Comparison of ENCODE assay signal across 35 mouse cellular contexts in the genomic region with DNA sequence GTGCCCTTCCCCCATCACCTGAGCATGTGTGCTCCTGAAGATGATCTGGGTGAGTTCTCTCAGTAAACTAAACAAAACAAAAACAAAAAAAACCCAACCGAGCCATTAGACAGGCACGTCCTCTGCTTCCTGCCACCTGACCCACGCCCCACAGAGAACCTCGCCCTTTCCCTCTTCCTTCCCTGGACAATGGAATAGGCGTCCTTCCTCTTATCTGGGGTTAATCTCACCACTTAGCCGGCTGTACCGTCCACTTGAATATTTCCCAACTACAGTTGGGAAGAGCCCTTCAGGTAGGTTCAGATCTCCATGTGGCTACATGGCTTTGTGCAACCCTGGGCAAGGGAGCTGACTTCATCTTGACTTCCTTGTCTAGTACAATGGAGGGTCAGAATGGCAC. TPM values are rescaled to one million over a fixed set of nuclear protein-coding genes. Genes with fewer than 3 reads are reported as not detected.
DNase-seq lines count a peak whose midpoint lies in the region; ATAC-seq and TF ChIP-seq lines count a peak whose summit lies in the region.
"Had no signal": no experiment of that assay in that cellular context is flagged by ENCODE, and none has a peak within 500 bp of the region (broad histone marks: within the 10 kb centered on the region; RNA-seq: fewer than 3 reads in every experiment).

No protein-coding gene starts in this region.

- DNase-seq in heart, adult 18-20 months, result peak; percentile 17 to 54
- no peak for DNase-seq in heart, postnatal 36 days
- peak; percentile 53 for DNase-seq in ES-CJ7 (ENCODE audit: low read depth, low spot score)
- DNase-seq in lung, adult 18-20 months, result peak; percentile 48 to 69
- DNase-seq in lung, postnatal 25 days (ENCODE audit: low spot score), result peak; percentile 66
- DNase-seq in hindbrain, postnatal 0 days (ENCODE audit: low spot score), result no peak
- DNase-seq in T-cell, adult 2 months (ENCODE audit: low spot score), result no peak
- DNase-seq in layer of hippocampus, adult 8-10 months (ENCODE audit: low spot score in 2 of 2), result no peak
- DNase-seq: adrenal gland, postnatal 14 days; cerebellum, adult 9-11 months; gastrocnemius, postnatal 25 days; kidney, adult 18-20 months; layer of hippocampus, adult 9-11 months; left cerebral cortex, postnatal 4 days; right cerebral cortex, adult 18-20 months; right cerebral cortex, postnatal 4 days; thymus, postnatal 25 days had no signal

- H3K27ac ChIP-seq in hindbrain, postnatal 0 days, result no peak overlapping the region
- H3K27ac ChIP-seq: embryonic facial prominence, embryonic 10.5 days; forebrain, embryonic 15.5 days; hindbrain, embryonic 12.5 days; limb, embryonic 15.5 days; liver, embryonic 14.5 days; macrophage; midbrain, embryonic 10.5 days; neural tube, embryonic 13.5 days had no signal

- ATAC-seq in hindbrain, postnatal 0 days, result no peak
- ATAC-seq: CD4-positive, CD25-positive, alpha-beta regulatory T cell, adult 4 months; forebrain, embryonic 15.5 days; midbrain, embryonic 16.5 days; Patski had no signal

- no peaks in the 10 kb centered on the region for H3K9me3 ChIP-seq in hindbrain, postnatal 0 days (ENCODE audit: low read length)
- H3K9me3 ChIP-seq: embryonic facial prominence, embryonic 10.5 days; forebrain, embryonic 15.5 days; G1E; hindbrain, embryonic 12.5 days; limb, embryonic 15.5 days; midbrain, embryonic 10.5 days; neural tube, embryonic 13.5 days had no signal

- no peak overlapping the region for H3K9ac ChIP-seq in hindbrain, postnatal 0 days (replicated peaks; ENCODE audit: low read length)
- H3K9ac ChIP-seq: forebrain, embryonic 15.5 days; hindbrain, embryonic 12.5 days; limb, embryonic 15.5 days; liver, embryonic 14.5 days; neural tube, embryonic 13.5 days had no signal

- H3K27me3 ChIP-seq in hindbrain, postnatal 0 days (ENCODE audit: insufficient read depth, low read length), result no peaks in the 10 kb centered on the region
- H3K27me3 ChIP-seq: forebrain, embryonic 15.5 days; hindbrain, embryonic 12.5 days; limb, embryonic 15.5 days; neural tube, embryonic 13.5 days; Patski had no signal

- no peak overlapping the region for H3K4me2 ChIP-seq in hindbrain, postnatal 0 days (ENCODE audit: low read depth, low read length)
- H3K4me2 ChIP-seq: forebrain, embryonic 15.5 days; hindbrain, embryonic 12.5 days; limb, embryonic 15.5 days; neural tube, embryonic 13.5 days had no signal

- H3K4me3 ChIP-seq in hindbrain, postnatal 0 days (ENCODE audit: low read length), result no peak overlapping the region
- H3K4me3 ChIP-seq: embryonic facial prominence, embryonic 10.5 days; forebrain, embryonic 15.5 days; hindbrain, embryonic 12.5 days; limb, embryonic 15.5 days; midbrain, embryonic 10.5 days; myocyte; neural tube, embryonic 13.5 days had no signal

- no peak for TF ChIP-seq CTCF in hindbrain, postnatal 0 days (IDR thresholded peaks at IDR 0.05; ENCODE audit: low read depth)

- 74% methylated on average over 7 of the region's 7 CpGs for WGBS in hindbrain, postnatal 0 days

- H3K36me3 ChIP-seq in hindbrain, postnatal 0 days (ENCODE audit: insufficient read depth, low read length), result no peaks in the 10 kb centered on the region
- H3K36me3 ChIP-seq: embryonic facial prominence, embryonic 10.5 days; forebrain, embryonic 15.5 days; G1E; hindbrain, embryonic 12.5 days; limb, embryonic 15.5 days; midbrain, embryonic 10.5 days; neural tube, embryonic 13.5 days had no signal

- intact Hi-C loops in heart, postnatal 36 days (cut with DNase I), result no loop called here

- no peaks in the 10 kb centered on the region for H3K4me1 ChIP-seq in hindbrain, postnatal 0 days (ENCODE audit: insufficient read depth, low read length)
- H3K4me1 ChIP-seq: embryonic facial prominence, embryonic 10.5 days; forebrain, embryonic 15.5 days; hindbrain, embryonic 12.5 days; limb, embryonic 15.5 days; neural tube, embryonic 13.5 days had no signal

RNA-seq across cellular contexts. Expression of a gene that starts 5.1 kb away (rescaled TPM):
- under 1 TPM; 0.23 to 0.47 TPM for total RNA-seq in heart, adult 18-20 months (2021)
- total RNA-seq in heart, postnatal 36 days (2021), result under 1 TPM; 0.22 to 0.31 TPM
- total RNA-seq in hindbrain, postnatal 0 days (2014; rRNA removed), result not detected in 2 replicates
- polyA plus RNA-seq in hindbrain, postnatal 0 days (2015; fragmentation: Nextera tagmentation; extraction: Ambion mirVana), result not detected in 2 replicates
- not detected for total RNA-seq in layer of hippocampus, adult 8-10 months (2022)
- total RNA-seq: adrenal gland, postnatal 14 days; common myeloid progenitor, adult 5-6 weeks; G1E; gastrocnemius, postnatal 25 days; left cerebral cortex, adult 18-20 months had no signal
- polyA plus RNA-seq: CD4-positive, CD25-positive, alpha-beta regulatory T cell, adult 4 months; embryonic facial prominence, embryonic 10.5 days; forebrain, embryonic 15.5 days; G1E; heart, embryonic 14.5 days; hindbrain, embryonic 12.5 days; kidney, embryonic 16.5 days; limb, embryonic 15.5 days; macrophage; midbrain, embryonic 10.5 days; midbrain, embryonic 16.5 days; myocyte; neural tube, embryonic 13.5 days; Patski had no signal

RNA-seq across cellular contexts. Expression of a gene that starts 13.3 kb away (rescaled TPM):
- 1 to 10 TPM; 2.7 to 3.1 TPM for total RNA-seq in heart, adult 18-20 months (2021)
- total RNA-seq in heart, postnatal 36 days (2021), result 1 to 10 TPM; 3.4 to 3.5 TPM
- total RNA-seq in hindbrain, postnatal 0 days (2014; rRNA removed), result 32.4 and 36.4 TPM in 2 replicates
- 14.5 and 14.7 TPM in 2 replicates for polyA plus RNA-seq in hindbrain, postnatal 0 days (2015; fragmentation: Nextera tagmentation; extraction: Ambion mirVana)
- total RNA-seq in layer of hippocampus, adult 8-10 months (2022), result 10 to 100 TPM in 1 of 4 experiments, 1 to 10 TPM in 3; 7.5 to 12.3 (median 9.8) TPM

RNA-seq across cellular contexts. Expression of a gene that starts 25.1 kb away (rescaled TPM):
- 1 to 10 TPM; 1.4 to 1.6 TPM for total RNA-seq in heart, adult 18-20 months (2021)
- total RNA-seq in heart, postnatal 36 days (2021), result 1 to 10 TPM in 1 of 2 experiments, under 1 TPM in 1; 0.94 to 1.3 TPM
- total RNA-seq in hindbrain, postnatal 0 days (2014; rRNA removed), result not detected in 2 replicates
- polyA plus RNA-seq in hindbrain, postnatal 0 days (2015; fragmentation: Nextera tagmentation; extraction: Ambion mirVana), result 0.40 and 0.48 TPM in 2 replicates
- 1 to 10 TPM; 1.3 to 2.6 (median 1.5) TPM for total RNA-seq in layer of hippocampus, adult 8-10 months (2022)
- polyA plus RNA-seq: G1E; myocyte; neural tube, embryonic 13.5 days had no signal

RNA-seq across cellular contexts. Expression of a gene that starts 27.3 kb away (rescaled TPM):
- not detected for total RNA-seq in heart, adult 18-20 months (2021)
- not detected for total RNA-seq in heart, postnatal 36 days (2021)
- not detected in 2 replicates for total RNA-seq in hindbrain, postnatal 0 days (2014; rRNA removed)
- polyA plus RNA-seq in hindbrain, postnatal 0 days (2015; fragmentation: Nextera tagmentation; extraction: Ambion mirVana), result 0.10 and 0.32 TPM in 2 replicates
- total RNA-seq in layer of hippocampus, adult 8-10 months (2022), result not detected
- total RNA-seq: adrenal gland, postnatal 14 days; common myeloid progenitor, adult 5-6 weeks; gastrocnemius, postnatal 25 days; left cerebral cortex, adult 18-20 months; left cerebral cortex, postnatal 4 days had no signal
- polyA plus RNA-seq: CD4-positive, CD25-positive, alpha-beta regulatory T cell, adult 4 months; forebrain, embryonic 15.5 days; G1E; heart, embryonic 14.5 days; hindbrain, embryonic 12.5 days; macrophage; myocyte; neural tube, embryonic 13.5 days; Patski had no signal

RNA-seq across cellular contexts. Expression of a gene that starts 50.6 kb away (rescaled TPM):
- not detected for total RNA-seq in heart, adult 18-20 months (2021)
- total RNA-seq in heart, postnatal 36 days (2021), result not detected
- total RNA-seq in hindbrain, postnatal 0 days (2014; rRNA removed), result not detected in 2 replicates
- polyA plus RNA-seq in hindbrain, postnatal 0 days (2015; fragmentation: Nextera tagmentation; extraction: Ambion mirVana), result 0.08 TPM in 1 of 2 replicates, not detected in the other
- under 1 TPM in 1 of 4 experiments, not detected in 3; 0.31 TPM for total RNA-seq in layer of hippocampus, adult 8-10 months (2022)
- total RNA-seq: common myeloid progenitor, adult 5-6 weeks; gastrocnemius, postnatal 25 days; left cerebral cortex, adult 18-20 months had no signal
- polyA plus RNA-seq: CD4-positive, CD25-positive, alpha-beta regulatory T cell, adult 4 months; embryonic facial prominence, embryonic 10.5 days; forebrain, embryonic 15.5 days; G1E; heart, embryonic 14.5 days; hindbrain, embryonic 12.5 days; kidney, embryonic 16.5 days; limb, embryonic 15.5 days; macrophage; midbrain, embryonic 10.5 days; myocyte; neural tube, embryonic 13.5 days; stomach, embryonic 14.5 days had no signal

Comparison
In these comparisons a context has a peak if more than half of its experiments do, and no peak if none do; other contexts are left out.
1. DNase-seq: peak in heart, adult 18-20 months (2 of 2), ES-CJ7 (single experiment), lung, adult 18-20 months (2 of 2) and lung, postnatal 25 days (single experiment); none in heart, postnatal 36 days (0 of 2), hindbrain, postnatal 0 days (single experiment), T-cell, adult 2 months (single experiment) and layer of hippocampus, adult 8-10 months (0 of 2).